Mouse (Mus musculus) limb, embryonic 13.5 days (tissue): ENCODE data around the gene Dcps. TPM values are rescaled to one million over a fixed set of nuclear protein-coding genes. Genes with fewer than 3 reads are reported as not detected.

ENCODE experiments used
- ATAC-seq: fragments of 200-750 bp; cut with Nextera tagmentation; 2 replicates; pipeline ENCODE4 v1.8.0; 2017; ENCODE audit warnings: low read depth, moderate number of reproducible peaks, moderate TSS enrichment; ENCODE audit not compliant: low FRiP score
- H3K27ac ChIP-seq: fragments of 300-500 bp; sonication (generic); 2 replicates; pipeline ENCODE4 v1.5.1; 2015; ENCODE audit warnings: inconsistent platforms, mild to moderate bottlenecking, moderate library complexity
- H3K27me3 ChIP-seq: fragments of 300-500 bp; sonication (generic); 2 replicates; pipeline ENCODE4 v1.6.1; 2015; ENCODE audit warnings: mild to moderate bottlenecking, inconsistent platforms
- H3K36me3 ChIP-seq: fragments of 300-500 bp; sonication (generic); 2 replicates; pipeline ENCODE4 v1.6.1; 2015; ENCODE audit warnings: inconsistent platforms, mild to moderate bottlenecking, moderate library complexity
- H3K4me1 ChIP-seq: fragments of 300-500 bp; sonication (generic); 2 replicates; pipeline ENCODE4 v1.6.1; 2015; ENCODE audit warnings: inconsistent platforms
- H3K4me2 ChIP-seq: fragments of 300-500 bp; sonication (generic); replicated peaks from 2 replicates; pipeline ENCODE4 v1.6.1; 2015; ENCODE audit warnings: inconsistent platforms, mild to moderate bottlenecking, moderate library complexity
- H3K4me3 ChIP-seq: fragments of 300-500 bp; sonication (generic); 2 replicates; pipeline ENCODE4 v1.5.1; 2015; ENCODE audit warnings: moderate library complexity, mild to moderate bottlenecking, inconsistent platforms
- H3K9ac ChIP-seq: fragments of 300-500 bp; sonication (generic); 2 replicates; pipeline ENCODE4 v1.6.1; 2015; ENCODE audit warnings: mild to moderate bottlenecking, inconsistent platforms
- H3K9me3 ChIP-seq: fragments of 300-500 bp; sonication (generic); 2 replicates; pipeline ENCODE4 v1.6.1; 2016; ENCODE audit warnings: inconsistent platforms
- WGBS: fragments of 180-500 bp; shearing (Covaris S2); methylation state at CpG from one replicate; pipeline ENCODE4 v1.1.7; 2015; 5-methylcytosine and 5-hydroxymethylcytosine counted together
- polyA plus RNA-seq: library from polyadenylated mRNA; unstranded; fragments of >200 nt; fragmentation: Nextera tagmentation; extraction: Ambion mirVana; gene quantifications from 2 replicates; pipeline ENCODE4 v1.2.1, GENCODE M21; 2015

Dcps gene
- polyA plus RNA-seq, 1 experiment from 2014 or later: 78.2 TPM

- no peak overlapping the region for H3K4me3 ChIP-seq
Measured at GRCm38 (mm10) chr9:35114234-35114633, 61.6 kb downstream of the Dcps start.

GRCm38 (mm10) chr9:35111941-35112595 is 63.8 kb downstream of the Dcps start:
- Histone ChIP-seq H3K27me3 (no peaks in the 10 kb centered on the region), H3K36me3 (0 out of 2 replicates have a peak, but pooled peaks cover 4% of the 10 kb centered on the region), H3K27ac (peak overlapping the region; percentile 69; the same call in 1 of the 2 replicates), H3K9me3 (no peaks in the 10 kb centered on the region), H3K4me3 (peak overlapping the region; percentile 20), H3K4me1 (peaks cover 87% of the 10 kb centered on the region), H3K9ac (peak overlapping the region; percentile 48; the same call in 1 of the 2 replicates), H3K4me2 (peak overlapping the region; percentile 58)
- peak; percentile 70 for ATAC-seq
- WGBS: 14% methylated on average over 19 of the region's 19 CpGs

More at GRCm38 (mm10) chr9:35114234-35114633, 61.6 kb downstream of the Dcps start:
- peak overlapping the region; percentile 77; the same call in 1 of the 2 replicates for H3K4me2 ChIP-seq
- no peaks in the 10 kb centered on the region for H3K27me3 ChIP-seq
- H3K9ac ChIP-seq: 0 out of 2 replicates have a peak overlapping the region, but pooled peaks have one; percentile 19
- H3K9me3 ChIP-seq: no peaks in the 10 kb centered on the region
- H3K27ac ChIP-seq: no peak overlapping the region; the same call in 1 of the 2 replicates
- 87% methylated on average over 3 of the region's 3 CpGs for WGBS
- H3K4me1 ChIP-seq: peaks cover 79% of the 10 kb centered on the region
- 0 out of 2 replicates have a peak, but pooled peaks cover 4% of the 10 kb centered on the region for H3K36me3 ChIP-seq
- no peak for ATAC-seq

GRCm38 (mm10) chr9:35111446-35111845 is 64.4 kb downstream of the Dcps start:
- 75% methylated on average over 7 of the region's 7 CpGs for WGBS

GRCm38 (mm10) chr9:35110567-35110966 is 65.3 kb downstream of the Dcps start:
- Histone ChIP-seq H3K27ac (no peak overlapping the region), H3K9me3 (no peaks in the 10 kb centered on the region), H3K36me3 (0 out of 2 replicates have a peak, but pooled peaks cover 4% of the 10 kb centered on the region), H3K9ac (no peak overlapping the region), H3K4me1 (peaks cover 92% of the 10 kb centered on the region), H3K4me3 (no peak overlapping the region), H3K4me2 (no peak overlapping the region), H3K27me3 (no peaks in the 10 kb centered on the region)
- WGBS: 77% methylated on average over 4 of the region's 4 CpGs
- no peak for ATAC-seq

More at GRCm38 (mm10) chr9:35111446-35111845, 64.4 kb downstream of the Dcps start:
- Histone ChIP-seq H3K27me3 (no peaks in the 10 kb centered on the region), H3K4me2 (peak overlapping the region; percentile 58), H3K27ac (no peak overlapping the region), H3K9ac (0 out of 2 replicates have a peak overlapping the region, but pooled peaks have one; percentile 48), H3K36me3 (0 out of 2 replicates have a peak, but pooled peaks cover 4% of the 10 kb centered on the region), H3K4me3 (peak overlapping the region; percentile 20), H3K4me1 (peaks cover 89% of the 10 kb centered on the region), H3K9me3 (no peaks in the 10 kb centered on the region)
- no peak for ATAC-seq

GRCm38 (mm10) chr9:35110051-35110450 is 65.8 kb downstream of the Dcps start:
- Histone ChIP-seq H3K4me2 (no peak overlapping the region), H3K36me3 (0 out of 2 replicates have a peak, but pooled peaks cover 4% of the 10 kb centered on the region), H3K27ac (no peak overlapping the region), H3K4me1 (peaks cover 89% of the 10 kb centered on the region), H3K27me3 (no peaks in the 10 kb centered on the region), H3K9ac (no peak overlapping the region), H3K9me3 (no peaks in the 10 kb centered on the region), H3K4me3 (no peak overlapping the region)
- 83% methylated on average over 5 of the region's 5 CpGs for WGBS
- ATAC-seq: no peak

GRCm38 (mm10) chr9:35108916-35109315 is 66.9 kb downstream of the Dcps start:
- peak overlapping the region; percentile 25; the same call in 1 of the 2 replicates for H3K4me2 ChIP-seq
- ATAC-seq: peak; percentile 30

GRCm38 (mm10) chr9:35108066-35108465 is 67.8 kb downstream of the Dcps start:
- H3K27ac ChIP-seq: no peak overlapping the region
- H3K9me3 ChIP-seq: no peaks in the 10 kb centered on the region
- H3K27me3 ChIP-seq: no peaks in the 10 kb centered on the region
- H3K36me3 ChIP-seq: peaks cover 5% of the 10 kb centered on the region; the same call in 1 of the 2 replicates
- WGBS: 72% methylated on average over 3 of the region's 3 CpGs
- no peak for ATAC-seq
- no peak overlapping the region for H3K4me3 ChIP-seq
- H3K9ac ChIP-seq: no peak overlapping the region
- peaks cover 69% of the 10 kb centered on the region for H3K4me1 ChIP-seq
- no peak overlapping the region for H3K4me2 ChIP-seq

More at GRCm38 (mm10) chr9:35108916-35109315, 66.9 kb downstream of the Dcps start:
- Histone ChIP-seq H3K4me3 (no peak overlapping the region), H3K4me1 (peaks cover 78% of the 10 kb centered on the region), H3K27me3 (no peaks in the 10 kb centered on the region), H3K9ac (no peak overlapping the region), H3K36me3 (peaks cover 8% of the 10 kb centered on the region; the same call in 1 of the 2 replicates), H3K27ac (peak overlapping the region; percentile 75; the same call in 1 of the 2 replicates), H3K9me3 (no peaks in the 10 kb centered on the region)
- WGBS: 26% methylated on average over 5 of the region's 5 CpGs

GRCm38 (mm10) chr9:35107396-35107795 is 68.5 kb downstream of the Dcps start:
- Histone ChIP-seq H3K4me3 (no peak overlapping the region), H3K27me3 (no peaks in the 10 kb centered on the region), H3K9ac (no peak overlapping the region), H3K4me2 (no peak overlapping the region), H3K9me3 (no peaks in the 10 kb centered on the region), H3K36me3 (peaks cover 10% of the 10 kb centered on the region; the same call in 1 of the 2 replicates), H3K4me1 (peaks cover 64% of the 10 kb centered on the region), H3K27ac (no peak overlapping the region)
- no peak for ATAC-seq
- 88% methylated on average over 5 of the region's 5 CpGs for WGBS

GRCm38 (mm10) chr9:35105884-35106880 is 69.7 kb downstream of the Dcps start:
- H3K36me3 ChIP-seq: peaks cover 10% of the 10 kb centered on the region; the same call in 1 of the 2 replicates
- no peak for ATAC-seq
- H3K27me3 ChIP-seq: no peaks in the 10 kb centered on the region
- H3K4me3 ChIP-seq: no peak overlapping the region
- peak overlapping the region; percentile 22; the same call in 1 of the 2 replicates for H3K27ac ChIP-seq
- H3K9ac ChIP-seq: peak overlapping the region; percentile 25; the same call in 1 of the 2 replicates
- H3K4me1 ChIP-seq: peaks cover 52% of the 10 kb centered on the region
- no peaks in the 10 kb centered on the region for H3K9me3 ChIP-seq
- no peak overlapping the region for H3K4me2 ChIP-seq
- 63% methylated on average over 14 of the region's 15 CpGs for WGBS

GRCm38 (mm10) chr9:35105438-35105837 is 70.4 kb downstream of the Dcps start:
- no peak overlapping the region for H3K9ac ChIP-seq
- H3K27ac ChIP-seq: no peak overlapping the region
- ATAC-seq: no peak
- peaks cover 44% of the 10 kb centered on the region for H3K4me1 ChIP-seq
- no peak overlapping the region for H3K4me3 ChIP-seq
- no peaks in the 10 kb centered on the region for H3K9me3 ChIP-seq
- peaks cover 10% of the 10 kb centered on the region; the same call in 1 of the 2 replicates for H3K36me3 ChIP-seq
- no peaks in the 10 kb centered on the region for H3K27me3 ChIP-seq
- H3K4me2 ChIP-seq: no peak overlapping the region
- 64% methylated on average over 2 of the region's 2 CpGs for WGBS

GRCm38 (mm10) chr9:35104711-35105110 is 71.2 kb downstream of the Dcps start:
- Histone ChIP-seq H3K4me1 (peaks cover 37% of the 10 kb centered on the region), H3K4me3 (no peak overlapping the region), H3K9me3 (no peaks in the 10 kb centered on the region), H3K36me3 (peaks cover 10% of the 10 kb centered on the region; the same call in 1 of the 2 replicates), H3K9ac (no peak overlapping the region), H3K27ac (no peak overlapping the region), H3K4me2 (no peak overlapping the region), H3K27me3 (no peaks in the 10 kb centered on the region)
- no peak for ATAC-seq
- WGBS: 73% methylated on average over 4 of the region's 4 CpGs
